Mouse (Mus musculus): ENCODE measurements around the gene Avp. TPM values are rescaled to one million over a fixed set of nuclear protein-coding genes. Genes with fewer than 3 reads are reported as not detected.

Gene Avp
- total RNA-seq, 2 experiments from 2014 or later, result 0.88 to 1.2 TPM

GRCm38 (mm10) chr2:130575873-130576272 is 6.5 kb downstream of the Avp start, which contains the start of gene Oxt:
TSS of gene Oxt (plus strand) at chr2:130576173.
- DNase-seq, result no peak
- intact Hi-C loops (cut with DNase I), result no loop called here

GRCm38 (mm10) chr2:130574960-130575359 is 7.4 kb downstream of the Avp start:
- intact Hi-C loops (cut with DNase I), result no loop called here
- no peak for DNase-seq

- no peak for DNase-seq
- intact Hi-C loops (cut with DNase I), result no loop called here
These were observed 12.4 kb downstream of the Avp start for GRCm38 (mm10) chr2:130569926-130570325.

- intact Hi-C loops (cut with DNase I), result no loop called here
- no peak for DNase-seq
These were observed 13.4 kb downstream of the Avp start for GRCm38 (mm10) chr2:130568921-130569320.

- DNase-seq, result no peak
- intact Hi-C loops (cut with DNase I), result loop anchor here (2.0 kb wide), 1 partner anchor 32 kb away; no protein-coding TSS in a partner anchor
These were observed 17.4 kb downstream of the Avp start for GRCm38 (mm10) chr2:130564983-130565382.

- DNase-seq, result no peak
- intact Hi-C loops (cut with DNase I), result loop anchor here (2.0 kb wide), 1 partner anchor 33 kb away; no protein-coding TSS in a partner anchor
These were observed 18.3 kb downstream of the Avp start for GRCm38 (mm10) chr2:130564063-130564462.

GRCm38 (mm10) chr2:130563212-130564055 is 18.9 kb downstream of the Avp start, which contains the start of gene Mrps26:
TSS of gene Mrps26 (plus strand) at chr2:130563742.
- intact Hi-C loops (cut with DNase I), result loop anchor here (2.0 kb wide), 1 partner anchor 33 kb away; no protein-coding TSS in a partner anchor
- peak; percentile 93 to 94 for DNase-seq

GRCm38 (mm10) chr2:130558015-130558414 is 24.3 kb downstream of the Avp start:
- no peak for DNase-seq
- intact Hi-C loops (cut with DNase I), result no loop called here

- DNase-seq, result no peak
- intact Hi-C loops (cut with DNase I), result no loop called here
These were observed 24.9 kb downstream of the Avp start for GRCm38 (mm10) chr2:130557462-130557861.

GRCm38 (mm10) chr2:130556292-130556691 is 26.1 kb downstream of the Avp start:
- intact Hi-C loops (cut with DNase I), result no loop called here
- no peak for DNase-seq

GRCm38 (mm10) chr2:130554841-130555240 is 27.5 kb downstream of the Avp start:
- intact Hi-C loops (cut with DNase I), result no loop called here
- no peak for DNase-seq

GRCm38 (mm10) chr2:130546957-130547356 is 35.4 kb downstream of the Avp start:
- DNase-seq, result no peak
- intact Hi-C loops (cut with DNase I), result no loop called here

GRCm38 (mm10) chr2:130540266-130540665 is 42.1 kb downstream of the Avp start:
- intact Hi-C loops (cut with DNase I), result no loop called here
- no peak for DNase-seq

- no peak for DNase-seq
- intact Hi-C loops (cut with DNase I), result no loop called here
These were observed 43.3 kb downstream of the Avp start for GRCm38 (mm10) chr2:130538876-130539546.

GRCm38 (mm10) chr2:130536890-130537289 is 45.5 kb downstream of the Avp start:
- no peak for DNase-seq
- intact Hi-C loops (cut with DNase I), result no loop called here

- intact Hi-C loops (cut with DNase I), result no loop called here
- DNase-seq, result no peak
These were observed 47.3 kb downstream of the Avp start for GRCm38 (mm10) chr2:130535017-130535416.

- intact Hi-C loops (cut with DNase I), result no loop called here
- no peak for DNase-seq
These were observed 50.2 kb downstream of the Avp start for GRCm38 (mm10) chr2:130532201-130532600.

Measured in heart, postnatal 14 days (tissue).